Comparison of ENCODE assay signal across 29 mouse cellular contexts in the genomic region with DNA sequence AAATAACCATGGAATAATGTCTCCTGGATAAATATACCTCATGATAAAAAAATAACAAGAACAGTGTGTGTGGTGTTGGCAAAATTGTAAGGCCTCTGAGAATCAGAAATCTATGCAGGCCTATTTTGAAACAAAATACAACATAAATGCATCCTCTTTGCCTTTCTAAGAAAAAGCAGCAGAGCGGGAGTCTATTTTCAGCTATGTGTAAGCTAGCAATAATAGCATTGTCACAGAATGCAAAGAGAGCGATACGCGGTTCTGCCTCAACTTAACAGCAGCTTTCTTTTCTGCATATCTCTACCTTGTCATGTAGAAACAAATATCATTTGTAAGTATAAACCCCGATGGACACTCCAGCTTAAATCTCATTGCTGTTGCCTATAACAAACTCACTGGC.
"Had no signal": no experiment of that assay in that cellular context is flagged by ENCODE, and none has a peak within 500 bp of the region (broad histone marks: within the 10 kb centered on the region; RNA-seq: fewer than 3 reads in every experiment).

No protein-coding gene starts in this region.

- H3K4me2 ChIP-seq: embryonic facial prominence, embryonic 12.5 days; embryonic facial prominence, embryonic 13.5 days; embryonic facial prominence, embryonic 15.5 days; forebrain, embryonic 12.5 days; forebrain, embryonic 13.5 days; forebrain, embryonic 15.5 days had no signal

- H3K9ac ChIP-seq: embryonic facial prominence, embryonic 12.5 days; embryonic facial prominence, embryonic 13.5 days; embryonic facial prominence, embryonic 15.5 days; forebrain, embryonic 12.5 days; forebrain, embryonic 13.5 days; forebrain, embryonic 15.5 days; forebrain, postnatal 0 days had no signal

- ATAC-seq: forebrain, embryonic 13.5 days; forebrain, embryonic 14.5 days; forebrain, embryonic 15.5 days; forebrain, embryonic 16.5 days; forebrain, postnatal 0 days had no signal

- H3K27ac ChIP-seq: embryonic facial prominence, embryonic 10.5 days; embryonic facial prominence, embryonic 12.5 days; embryonic facial prominence, embryonic 13.5 days; embryonic facial prominence, embryonic 15.5 days; forebrain, embryonic 10.5 days; forebrain, embryonic 12.5 days; forebrain, embryonic 13.5 days; forebrain, embryonic 15.5 days; gastrocnemius, adult 2 months; heart, adult 2 months had no signal

- H3K27me3 ChIP-seq: embryonic facial prominence, embryonic 15.5 days; forebrain, embryonic 15.5 days had no signal

- H3K4me1 ChIP-seq: embryonic facial prominence, embryonic 10.5 days; embryonic facial prominence, embryonic 12.5 days; embryonic facial prominence, embryonic 13.5 days; embryonic facial prominence, embryonic 15.5 days; forebrain, embryonic 10.5 days; forebrain, embryonic 12.5 days; forebrain, embryonic 13.5 days; forebrain, embryonic 15.5 days had no signal

- H3K36me3 ChIP-seq: embryonic facial prominence, embryonic 10.5 days; embryonic facial prominence, embryonic 12.5 days; embryonic facial prominence, embryonic 13.5 days; embryonic facial prominence, embryonic 15.5 days; forebrain, embryonic 10.5 days; forebrain, embryonic 12.5 days; forebrain, embryonic 15.5 days had no signal

- DNase-seq: cerebellum, adult 2 months; cerebellum, adult 8-10 months; cerebellum, adult 9-10 months; cerebellum, adult 9-11 months; cerebellum, postnatal 10 days; cerebellum, postnatal 14 days; cerebellum, postnatal 25 days; cerebellum, postnatal 36 days; embryo, embryonic 11 days; forebrain, postnatal 0 days; gastrocnemius, adult 2 months; gastrocnemius, postnatal 10 days; gastrocnemius, postnatal 14 days; gastrocnemius, postnatal 25 days; gastrocnemius, postnatal 36 days; heart, adult 11 months; heart, adult 18-20 months; heart, adult 2 months had no signal

- H3K9me3 ChIP-seq: embryonic facial prominence, embryonic 10.5 days; embryonic facial prominence, embryonic 12.5 days; embryonic facial prominence, embryonic 13.5 days; embryonic facial prominence, embryonic 15.5 days; forebrain, embryonic 10.5 days; forebrain, embryonic 12.5 days; forebrain, embryonic 13.5 days; forebrain, embryonic 15.5 days had no signal

- H3K4me3 ChIP-seq: embryonic facial prominence, embryonic 10.5 days; embryonic facial prominence, embryonic 12.5 days; embryonic facial prominence, embryonic 13.5 days; embryonic facial prominence, embryonic 15.5 days; erythroblast, embryonic 14.5 days; forebrain, embryonic 10.5 days; forebrain, embryonic 12.5 days; forebrain, embryonic 13.5 days; forebrain, embryonic 15.5 days; gastrocnemius, adult 2 months; heart, adult 2 months had no signal
